Mouse (Mus musculus): ENCODE measurements around the gene Ambp. TPM values are rescaled to one million over a fixed set of nuclear protein-coding genes. Genes with fewer than 3 reads are reported as not detected.

The Ambp gene
- total and polyA plus RNA-seq, 2 experiments: 2,202 to 3,181 TPM

DNA sequence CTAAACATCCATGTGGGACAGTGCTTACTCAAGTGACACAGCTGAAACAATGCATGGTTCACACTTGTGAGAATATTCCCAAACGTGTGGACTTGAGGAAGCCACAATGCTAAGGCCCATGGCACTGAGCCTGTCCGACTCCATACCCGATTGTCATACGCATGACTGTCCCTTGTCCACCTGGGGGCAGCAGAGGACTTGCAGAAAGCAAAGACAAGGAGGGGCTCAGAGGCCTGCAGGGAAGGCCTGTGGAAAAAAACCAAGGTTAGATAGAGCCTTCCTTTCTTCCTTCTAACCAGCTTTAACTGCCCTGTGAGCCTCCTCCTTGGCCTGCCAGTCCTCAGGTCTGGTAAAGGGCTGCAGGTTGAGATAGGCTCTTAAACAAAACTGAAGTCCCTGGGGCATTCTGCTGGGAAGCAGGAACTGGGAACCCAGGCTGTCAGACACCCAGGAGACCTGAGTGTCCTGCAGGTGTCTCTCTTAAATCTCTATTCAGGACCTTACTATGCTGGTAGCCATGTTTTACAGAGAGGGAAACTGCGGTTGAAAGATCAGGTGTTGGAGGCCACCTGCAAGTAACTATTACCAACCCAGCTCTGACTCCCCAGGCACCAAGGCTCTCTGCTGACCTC lies 4.5 kb upstream of the Ambp start:
- Histone ChIP-seq H3K36me3 (ENCODE audit: control insufficient read depth, insufficient read depth, low read length) (no peaks in the 10 kb centered on the region), H3K27ac (replicated peaks; ENCODE audit: insufficient read depth, low read depth, low read length) (peak overlapping the region; percentile 99; the same call in 1 of the 2 replicates), H3K27me3 (ENCODE audit: control insufficient read depth, insufficient read depth, low read length) (no peaks in the 10 kb centered on the region), H3K4me3 (ENCODE audit: insufficient read depth, low read depth, low read length) (no peak overlapping the region), H3K9ac (ENCODE audit: low read depth, low read length) (no peak overlapping the region), H3K4me1 (ENCODE audit: control insufficient read depth, insufficient read depth, low read length) (peaks cover 32% of the 10 kb centered on the region), H3K79me2 (ENCODE audit: control insufficient read depth, insufficient read depth, low read length) (no peaks in the 10 kb centered on the region)
- 14% methylated on average over 5 of the region's 5 CpGs for WGBS
- TF ChIP-seq POLR2A (IDR thresholded peaks at IDR 0.05; ENCODE audit: extremely low read depth, insufficient read depth, low read length) (no peak), CTCF (IDR thresholded peaks at IDR 0.05; ENCODE audit: low read depth, low read length) (peak; percentile 98)
- peak; percentile 80 for DNase-seq (ENCODE audit: extremely low read depth, low read depth, low spot score)

DNA sequence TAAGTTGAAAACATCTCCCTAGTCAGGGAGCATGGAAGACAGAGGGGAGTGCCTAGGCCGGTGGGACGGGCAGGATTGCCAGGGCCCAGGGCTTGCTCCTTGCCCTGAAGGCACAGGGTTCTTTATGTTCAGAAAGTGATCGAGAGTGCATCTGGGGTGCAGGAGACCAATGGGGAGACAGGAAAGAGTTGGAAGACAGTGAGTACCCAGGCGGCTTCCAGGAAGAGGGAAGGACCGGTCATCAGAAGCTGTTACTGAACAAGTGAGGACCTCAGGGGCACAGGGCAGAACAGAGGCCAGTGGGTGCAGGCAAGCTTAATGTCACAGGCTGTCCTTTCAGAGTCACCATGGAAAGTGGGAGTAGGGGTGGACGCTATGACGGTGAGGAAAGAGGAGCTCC lies 3.6 kb upstream of the Ambp start:
- H3K4me3 ChIP-seq (ENCODE audit: insufficient read depth, low read depth, low read length): no peak overlapping the region
- DNase-seq (ENCODE audit: extremely low read depth, low read depth, low spot score): peak; percentile 43
- peaks cover 32% of the 10 kb centered on the region for H3K4me1 ChIP-seq (ENCODE audit: control insufficient read depth, insufficient read depth, low read length)
- H3K27me3 ChIP-seq (ENCODE audit: control insufficient read depth, insufficient read depth, low read length): no peaks in the 10 kb centered on the region
- WGBS: 57% methylated on average over 7 of the region's 7 CpGs
- no peak overlapping the region for H3K9ac ChIP-seq (ENCODE audit: low read depth, low read length)
- H3K36me3 ChIP-seq (ENCODE audit: control insufficient read depth, insufficient read depth, low read length): no peaks in the 10 kb centered on the region
- peak overlapping the region; percentile 99 for H3K27ac ChIP-seq (replicated peaks; ENCODE audit: insufficient read depth, low read depth, low read length)
- peaks cover 3% of the 10 kb centered on the region; the same call in 1 of the 2 replicates for H3K79me2 ChIP-seq (ENCODE audit: control insufficient read depth, insufficient read depth, low read length)
- TF ChIP-seq POLR2A (IDR thresholded peaks at IDR 0.05; ENCODE audit: extremely low read depth, insufficient read depth, low read length) (no peak), CTCF (IDR thresholded peaks at IDR 0.05; ENCODE audit: low read depth, low read length) (no peak)

DNA sequence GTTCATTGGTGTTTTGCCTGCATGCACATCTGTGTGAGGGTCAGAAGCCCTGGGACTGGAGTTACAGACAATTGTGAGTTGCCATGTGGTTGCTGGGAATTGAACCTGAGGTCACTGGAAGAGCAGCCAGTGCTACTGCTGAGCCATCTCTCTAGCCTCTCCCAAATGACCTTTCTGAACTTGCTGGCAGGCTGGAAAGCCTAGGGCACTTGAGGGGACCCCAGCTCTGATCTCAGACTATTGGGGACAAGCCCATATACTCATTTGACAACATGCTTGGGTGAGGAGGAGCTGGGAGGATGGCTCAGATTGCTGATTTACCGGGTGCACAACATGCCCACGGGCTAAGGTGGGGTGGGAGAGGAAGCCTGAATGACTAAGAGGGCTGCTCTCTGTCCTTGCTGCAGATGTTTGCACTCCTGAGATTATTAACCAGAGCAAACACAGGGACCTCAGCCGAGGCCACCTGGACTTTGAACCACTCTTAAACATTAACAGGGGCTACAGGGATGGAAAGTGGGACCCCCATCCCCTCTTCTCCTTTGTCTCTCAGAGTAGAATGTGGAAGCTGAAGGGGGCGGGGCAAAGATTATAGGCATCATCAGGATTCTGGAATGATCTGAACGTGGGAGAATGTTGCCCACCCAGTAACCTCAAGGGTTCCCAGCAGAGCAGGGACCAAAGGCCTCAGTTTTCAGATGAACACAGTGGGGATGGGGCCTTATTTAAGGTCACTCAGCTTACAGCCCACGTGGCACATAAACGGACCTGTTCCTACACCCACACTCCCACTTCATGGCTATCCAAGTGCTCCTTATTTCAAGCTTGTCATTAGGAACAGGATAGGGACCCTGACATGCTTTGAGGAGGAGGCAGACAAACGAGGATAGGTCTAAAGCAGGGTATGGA lies 2.4 kb upstream of the Ambp start:
- DNase-seq (ENCODE audit: extremely low read depth, low read depth, low spot score): peak; percentile 99
- Histone ChIP-seq H3K4me1 (ENCODE audit: control insufficient read depth, insufficient read depth, low read length) (peaks cover 37% of the 10 kb centered on the region), H3K27ac (replicated peaks; ENCODE audit: insufficient read depth, low read depth, low read length) (peak overlapping the region; percentile 99), H3K36me3 (ENCODE audit: control insufficient read depth, insufficient read depth, low read length) (no peaks in the 10 kb centered on the region; the same call in 1 of the 2 replicates), H3K79me2 (ENCODE audit: control insufficient read depth, insufficient read depth, low read length) (peaks cover 12% of the 10 kb centered on the region; the same call in 1 of the 2 replicates), H3K4me3 (ENCODE audit: insufficient read depth, low read depth, low read length) (no peak overlapping the region), H3K9ac (ENCODE audit: low read depth, low read length) (peak overlapping the region; percentile 50), H3K27me3 (ENCODE audit: control insufficient read depth, insufficient read depth, low read length) (no peaks in the 10 kb centered on the region)
- TF ChIP-seq POLR2A (IDR thresholded peaks at IDR 0.05; ENCODE audit: extremely low read depth, insufficient read depth, low read length): no peak
- WGBS: 21% methylated on average over 8 of the region's 8 CpGs

DNA sequence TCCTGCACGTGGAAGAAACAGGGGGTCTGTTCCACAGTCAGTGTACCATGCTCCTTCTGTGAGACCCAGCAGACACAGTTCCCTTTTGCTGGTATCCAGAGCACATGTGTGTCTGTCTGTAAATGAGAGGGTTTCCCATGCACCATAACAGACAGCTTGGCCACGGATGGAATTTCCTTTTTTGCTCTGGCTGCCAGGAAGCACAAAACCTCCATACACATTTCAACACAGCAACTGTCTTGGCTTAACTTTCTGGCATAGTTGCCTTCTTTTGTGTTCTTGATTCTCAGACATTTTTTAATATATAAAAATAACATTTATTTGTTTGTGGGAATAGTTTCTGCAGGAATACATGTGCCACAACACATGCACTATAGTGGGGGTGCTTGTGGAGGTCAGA lies 997 bp upstream of the Ambp start:
- Histone ChIP-seq H3K36me3 (ENCODE audit: control insufficient read depth, insufficient read depth, low read length) (peaks cover 5% of the 10 kb centered on the region), H3K79me2 (ENCODE audit: control insufficient read depth, insufficient read depth, low read length) (peaks cover 12% of the 10 kb centered on the region; the same call in 1 of the 2 replicates), H3K4me1 (ENCODE audit: control insufficient read depth, insufficient read depth, low read length) (peaks cover 47% of the 10 kb centered on the region), H3K27ac (replicated peaks; ENCODE audit: insufficient read depth, low read depth, low read length) (peak overlapping the region; percentile 69), H3K4me3 (ENCODE audit: insufficient read depth, low read depth, low read length) (no peak overlapping the region), H3K27me3 (ENCODE audit: control insufficient read depth, insufficient read depth, low read length) (no peaks in the 10 kb centered on the region), H3K9ac (ENCODE audit: low read depth, low read length) (no peak overlapping the region)
- DNase-seq (ENCODE audit: extremely low read depth, low read depth, low spot score): peak; percentile 57
- TF ChIP-seq CTCF (IDR thresholded peaks at IDR 0.05; ENCODE audit: low read depth, low read length) (no peak), POLR2A (IDR thresholded peaks at IDR 0.05; ENCODE audit: extremely low read depth, insufficient read depth, low read length) (no peak)
- 18% methylated on average over 2 of the region's 2 CpGs for WGBS

DNA sequence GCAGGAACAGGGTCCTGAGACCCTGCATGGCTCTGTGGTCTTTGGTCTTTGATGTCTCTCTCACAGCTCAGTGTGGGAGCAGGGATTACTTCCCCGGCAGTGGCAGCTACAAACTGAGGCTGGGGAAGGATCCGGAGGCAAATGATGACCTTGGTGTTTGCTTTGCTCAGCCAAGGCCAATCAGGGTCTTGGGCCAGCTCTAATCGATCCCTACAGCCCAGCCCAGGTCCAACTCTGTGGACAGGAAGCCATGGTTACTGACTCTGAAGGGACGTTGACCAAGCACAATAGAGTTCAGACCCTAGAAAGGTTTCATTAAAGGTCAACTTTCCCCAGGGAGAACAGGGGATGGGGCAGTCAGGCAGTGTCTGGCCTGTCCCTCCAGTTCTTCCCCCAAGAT lies 571 bp downstream of the Ambp start:
- Histone ChIP-seq H3K27me3 (ENCODE audit: control insufficient read depth, insufficient read depth, low read length) (no peaks in the 10 kb centered on the region), H3K4me1 (ENCODE audit: control insufficient read depth, insufficient read depth, low read length) (peaks cover 49% of the 10 kb centered on the region), H3K4me3 (ENCODE audit: insufficient read depth, low read depth, low read length) (peak overlapping the region; percentile 85), H3K79me2 (ENCODE audit: control insufficient read depth, insufficient read depth, low read length) (peaks cover 12% of the 10 kb centered on the region; the same call in 1 of the 2 replicates), H3K27ac (replicated peaks; ENCODE audit: insufficient read depth, low read depth, low read length) (peak overlapping the region; percentile 88), H3K9ac (ENCODE audit: low read depth, low read length) (peak overlapping the region; percentile 79), H3K36me3 (ENCODE audit: control insufficient read depth, insufficient read depth, low read length) (peaks cover 15% of the 10 kb centered on the region)
- peak; percentile 97 for DNase-seq (ENCODE audit: extremely low read depth, low read depth, low spot score)
- TF ChIP-seq POLR2A (IDR thresholded peaks at IDR 0.05; ENCODE audit: extremely low read depth, insufficient read depth, low read length): peak; percentile 67; the same call in 1 of the 2 replicates
- TF ChIP-seq CTCF (IDR thresholded peaks at IDR 0.05; ENCODE audit: low read depth, low read length): no peak
- WGBS: 20% methylated on average over 4 of the region's 4 CpGs

All from liver, adult 2 months (tissue).